Mouse (Mus musculus): Measurements from ENCODE around the gene Kcnj8. TPM values are rescaled to one million over a fixed set of nuclear protein-coding genes. Genes with fewer than 3 reads are reported as not detected.

Kcnj8 gene
- total RNA-seq (2021), result 10 to 100 TPM; 33.3 to 39.2 TPM
- long read RNA-seq, experiment 1, transcript Kcnj8-202 (3 exons, 2,548 nt), result major isoform, 96 of 115 reads
- long read RNA-seq, experiment 1, partial matches to known transcripts, result 1 of 115 reads
- long read RNA-seq, experiment 1, other reads (novel, unspliced or antisense), result 17 of 115 reads
- long read RNA-seq, experiment 2, transcript Kcnj8-202 (3 exons, 2,548 nt), result major isoform, 85 of 105 reads
- long read RNA-seq, experiment 2, partial matches to known transcripts, result 3 of 105 reads
- long read RNA-seq, experiment 2, other reads (novel, unspliced or antisense), result 15 of 105 reads

GRCm38 (mm10) chr6:142571055-142571618 lies at the start of gene Kcnj8:
Kcnj8 (minus strand) TSS chr6:142571614.
- intact Hi-C loops (cut with DNase I), result loop anchor here (5.0 kb wide), 1 partner anchor 39 kb away; no protein-coding TSS in a partner anchor

GRCm38 (mm10) chr6:142616659-142617058 lies 45.2 kb upstream of the Kcnj8 start:
- intact Hi-C loops (cut with DNase I), result no loop called here
- peak; percentile 39 to 53 for DNase-seq

More at GRCm38 (mm10) chr6:142571055-142571618, at the start of gene Kcnj8:
- DNase-seq, result peak; percentile 80 to 84

- DNase-seq, result peak in 1 of 2 experiments; percentile 25
- intact Hi-C loops (cut with DNase I), result no loop called here
Observed at GRCm38 (mm10) chr6:142614324-142614723, 42.9 kb upstream of the Kcnj8 start.

- peak in 1 of 2 experiments; percentile 29 for DNase-seq
- intact Hi-C loops (cut with DNase I), result no loop called here
Observed at GRCm38 (mm10) chr6:142612366-142612765, 41.0 kb upstream of the Kcnj8 start.

GRCm38 (mm10) chr6:142609401-142610373 lies 38.3 kb upstream of the Kcnj8 start:
- DNase-seq, result no peak
- intact Hi-C loops (cut with DNase I), result no loop called here

- no peak for DNase-seq
- intact Hi-C loops (cut with DNase I), result no loop called here
Observed at GRCm38 (mm10) chr6:142607080-142607479, 35.7 kb upstream of the Kcnj8 start.

GRCm38 (mm10) chr6:142602772-142603171 lies 31.4 kb upstream of the Kcnj8 start:
- DNase-seq, result no peak
- intact Hi-C loops (cut with DNase I), result no loop called here

- intact Hi-C loops (cut with DNase I), result no loop called here
- DNase-seq, result no peak
Observed at GRCm38 (mm10) chr6:142578831-142579230, 7.4 kb upstream of the Kcnj8 start.

- intact Hi-C loops (cut with DNase I), result no loop called here
- DNase-seq, result no peak
Observed at GRCm38 (mm10) chr6:142577801-142578200, 6.4 kb upstream of the Kcnj8 start.

GRCm38 (mm10) chr6:142572876-142573275 lies 1.5 kb upstream of the Kcnj8 start:
- DNase-seq, result no peak
- intact Hi-C loops (cut with DNase I), result loop anchor here (5.0 kb wide), 1 partner anchor 41 kb away; no protein-coding TSS in a partner anchor

- intact Hi-C loops (cut with DNase I), result loop anchor here (5.0 kb wide), 1 partner anchor 39 kb away; no protein-coding TSS in a partner anchor
- peak in 1 of 2 experiments; percentile 17 for DNase-seq
Observed at GRCm38 (mm10) chr6:142571629-142572360, 381 bp upstream of the Kcnj8 start.

- intact Hi-C loops (cut with DNase I), result loop anchor here (5.0 kb wide), 1 partner anchor 38 kb away; no protein-coding TSS in a partner anchor
- DNase-seq, result peak in 1 of 2 experiments; percentile 13
Observed at GRCm38 (mm10) chr6:142570046-142570770, 1.2 kb downstream of the Kcnj8 start.

GRCm38 (mm10) chr6:142568713-142569357 lies 2.6 kb downstream of the Kcnj8 start:
- intact Hi-C loops (cut with DNase I), result no loop called here
- no peak for DNase-seq

- intact Hi-C loops (cut with DNase I), result no loop called here
- DNase-seq, result peak in 1 of 2 experiments; percentile 36
Observed at GRCm38 (mm10) chr6:142567452-142567851, 4.0 kb downstream of the Kcnj8 start.

- no peak for DNase-seq
- intact Hi-C loops (cut with DNase I), result no loop called here
Observed at GRCm38 (mm10) chr6:142564746-142565145, 6.7 kb downstream of the Kcnj8 start.

GRCm38 (mm10) chr6:142561151-142561550 lies 10.3 kb downstream of the Kcnj8 start:
- no peak for DNase-seq
- intact Hi-C loops (cut with DNase I), result no loop called here

GRCm38 (mm10) chr6:142558772-142559679 lies 12.4 kb downstream of the Kcnj8 start:
- intact Hi-C loops (cut with DNase I), result no loop called here
- no peak for DNase-seq

GRCm38 (mm10) chr6:142558076-142558475 lies 13.3 kb downstream of the Kcnj8 start:
- no peak for DNase-seq
- intact Hi-C loops (cut with DNase I), result no loop called here

All from heart, postnatal 14 days (tissue).